Mouse (Mus musculus): ENCODE measurements around the gene Hdgfl3. TPM values are rescaled to one million over a fixed set of nuclear protein-coding genes. Genes with fewer than 3 reads are reported as not detected.

Gene Hdgfl3
- polyA plus RNA-seq (2014; fragmentation: Nextera tagmentation; extraction: Ambion mirVana): 41.6 and 46.6 TPM in 2 replicates

DNA sequence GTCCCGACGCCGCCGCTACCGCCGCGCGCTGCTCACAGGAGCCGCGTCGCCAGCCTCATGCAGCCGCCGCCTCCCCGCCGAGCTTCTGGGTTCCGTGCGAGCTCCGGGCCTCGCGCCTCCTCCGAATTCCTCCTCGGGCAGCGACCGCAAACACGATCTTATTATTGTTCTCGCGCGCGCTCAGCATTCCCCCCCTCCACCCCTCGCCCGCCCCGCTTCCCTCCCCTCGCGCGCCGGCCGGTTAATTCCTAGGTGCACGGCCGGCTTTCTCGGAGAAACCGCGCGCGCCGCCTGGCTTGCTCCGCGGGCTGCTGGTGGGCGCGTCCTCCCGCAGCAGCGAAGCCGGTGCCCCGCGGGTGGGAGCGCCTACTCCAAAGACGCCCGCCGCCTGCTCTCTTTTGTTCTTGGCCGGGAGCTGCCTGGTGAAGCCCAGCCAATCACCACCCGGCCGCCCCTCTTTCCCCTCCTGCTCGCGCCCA is at the start of gene Hdgfl3:
TSS of gene Hdgfl3 (minus strand) at position 207 of the 479 bp plus-strand sequence.
- Histone ChIP-seq H3K9me3 (ENCODE audit: control insufficient read depth, low read length) (no peaks in the 10 kb centered on the region), H3K27ac (ENCODE audit: low read depth, low read length) (peak within 1 kb of the TSS; percentile 97), H3K4me2 (replicated peaks; ENCODE audit: low read depth, low read length) (peak within 1 kb of the TSS; percentile 72), H3K27me3 (ENCODE audit: control insufficient read depth, insufficient read depth, low read length) (no peaks in the 10 kb centered on the region), H3K36me3 (ENCODE audit: control insufficient read depth, insufficient read depth, low read length) (no peaks in the 10 kb centered on the region), H3K4me1 (replicated peaks; ENCODE audit: control insufficient read depth, insufficient read depth, low read length) (0 out of 2 replicates have a peak, but pooled peaks cover 2% of the 10 kb centered on the region), H3K9ac (ENCODE audit: low read depth, low read length) (peak within 1 kb of the TSS; percentile 99), H3K4me3 (ENCODE audit: low read depth, low read length) (peak within 1 kb of the TSS; percentile 96)
- DNase-seq (ENCODE audit: low spot score) (peak; percentile 90), ATAC-seq (ENCODE audit: low FRiP score) (peak; percentile 92)
- WGBS: 0% methylated on average over 54 of the region's 63 CpGs

DNA sequence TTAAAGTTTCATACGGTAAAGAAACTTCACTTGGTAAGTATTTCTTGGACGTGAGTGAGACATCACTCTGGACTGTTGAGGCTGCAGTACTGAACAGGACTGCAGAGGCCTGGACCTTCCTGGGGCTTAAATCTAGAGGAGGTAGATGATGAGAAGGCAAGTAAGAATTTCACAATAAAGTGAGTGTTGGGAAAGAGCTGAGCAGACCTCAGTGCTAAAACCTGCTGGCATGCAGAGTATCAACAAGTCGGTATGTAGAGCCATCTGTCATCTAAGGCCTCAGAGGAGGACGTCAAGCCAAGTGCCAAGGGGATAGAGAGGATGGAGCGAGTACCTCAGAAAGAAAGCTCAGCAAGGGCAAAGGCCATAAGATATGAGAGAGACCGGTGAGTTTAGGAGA is 49.4 kb upstream of the Hdgfl3 start:
- Histone ChIP-seq H3K27me3 (ENCODE audit: control insufficient read depth, insufficient read depth, low read length) (peaks cover 4% of the 10 kb centered on the region), H3K36me3 (ENCODE audit: control insufficient read depth, insufficient read depth, low read length) (no peaks in the 10 kb centered on the region), H3K4me1 (replicated peaks; ENCODE audit: control insufficient read depth, insufficient read depth, low read length) (no peaks in the 10 kb centered on the region), H3K9ac (ENCODE audit: low read depth, low read length) (no peak overlapping the region), H3K27ac (ENCODE audit: low read depth, low read length) (no peak overlapping the region), H3K4me3 (ENCODE audit: low read depth, low read length) (no peak overlapping the region), H3K4me2 (replicated peaks; ENCODE audit: low read depth, low read length) (no peak overlapping the region), H3K9me3 (ENCODE audit: control insufficient read depth, low read length) (no peaks in the 10 kb centered on the region)
- WGBS: 75% methylated on average over 6 of the region's 6 CpGs
- DNase-seq (ENCODE audit: low spot score) (no peak), ATAC-seq (ENCODE audit: low FRiP score) (no peak)

DNA sequence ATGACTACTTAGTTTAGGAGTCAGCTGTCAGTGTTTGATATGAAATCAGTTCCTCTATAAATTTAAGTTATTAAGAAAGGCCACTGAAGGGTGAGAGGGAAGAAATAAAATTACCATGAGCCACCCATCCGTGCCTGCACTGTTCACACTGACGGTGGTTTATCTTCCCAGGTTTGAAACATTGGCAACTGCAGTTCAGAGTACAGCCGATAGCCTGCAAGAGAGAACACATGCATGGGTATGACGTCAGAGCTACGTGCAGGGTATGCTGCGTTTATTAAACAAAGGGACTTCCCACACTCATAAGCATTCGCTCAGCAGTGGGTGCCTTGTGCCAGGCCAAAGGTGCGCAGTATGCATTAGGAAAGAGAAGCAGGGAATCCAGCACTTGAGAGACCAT is 44.0 kb upstream of the Hdgfl3 start:
- no peak overlapping the region for H3K27ac ChIP-seq (ENCODE audit: low read depth, low read length)
- no peaks in the 10 kb centered on the region for H3K9me3 ChIP-seq (ENCODE audit: control insufficient read depth, low read length)
- 81% methylated on average over 8 of the region's 8 CpGs for WGBS
- no peak overlapping the region for H3K4me3 ChIP-seq (ENCODE audit: low read depth, low read length)
- no peaks in the 10 kb centered on the region for H3K27me3 ChIP-seq (ENCODE audit: control insufficient read depth, insufficient read depth, low read length)
- no peaks in the 10 kb centered on the region for H3K36me3 ChIP-seq (ENCODE audit: control insufficient read depth, insufficient read depth, low read length)
- no peak overlapping the region for H3K9ac ChIP-seq (ENCODE audit: low read depth, low read length)
- no peaks in the 10 kb centered on the region for H3K4me1 ChIP-seq (replicated peaks; ENCODE audit: control insufficient read depth, insufficient read depth, low read length)
- ATAC-seq (ENCODE audit: low FRiP score) (no peak), DNase-seq (ENCODE audit: low spot score) (no peak)
- no peak overlapping the region for H3K4me2 ChIP-seq (replicated peaks; ENCODE audit: low read depth, low read length)

DNA sequence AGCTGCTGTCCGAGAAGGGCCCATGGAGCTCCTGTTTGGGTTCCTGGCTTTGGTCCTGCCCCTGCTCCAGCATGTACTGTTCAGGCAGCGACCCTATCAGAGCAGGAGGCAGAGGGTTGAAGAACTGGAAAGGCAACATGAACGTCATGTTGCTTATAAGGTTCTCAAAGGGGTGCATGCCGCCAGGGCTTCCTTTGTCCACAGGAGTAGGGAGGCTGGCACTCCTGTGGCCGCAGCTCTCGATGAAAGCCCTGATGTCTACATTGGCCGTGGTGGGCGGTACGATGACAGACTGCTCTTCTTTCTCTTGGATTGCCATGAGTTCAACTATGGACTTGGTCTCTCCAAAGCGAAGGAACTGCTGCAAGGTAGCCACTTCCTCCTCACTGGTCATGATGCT is 40.3 kb upstream of the Hdgfl3 start:
- Histone ChIP-seq H3K4me2 (replicated peaks; ENCODE audit: low read depth, low read length) (no peak overlapping the region), H3K4me3 (ENCODE audit: low read depth, low read length) (no peak overlapping the region), H3K4me1 (replicated peaks; ENCODE audit: control insufficient read depth, insufficient read depth, low read length) (no peaks in the 10 kb centered on the region), H3K9ac (ENCODE audit: low read depth, low read length) (no peak overlapping the region), H3K36me3 (ENCODE audit: control insufficient read depth, insufficient read depth, low read length) (no peaks in the 10 kb centered on the region), H3K27ac (ENCODE audit: low read depth, low read length) (no peak overlapping the region), H3K9me3 (ENCODE audit: control insufficient read depth, low read length) (no peaks in the 10 kb centered on the region), H3K27me3 (ENCODE audit: control insufficient read depth, insufficient read depth, low read length) (no peaks in the 10 kb centered on the region)
- ATAC-seq (ENCODE audit: low FRiP score) (no peak), DNase-seq (ENCODE audit: low spot score) (no peak)
- 95% methylated on average over 10 of the region's 10 CpGs for WGBS

DNA sequence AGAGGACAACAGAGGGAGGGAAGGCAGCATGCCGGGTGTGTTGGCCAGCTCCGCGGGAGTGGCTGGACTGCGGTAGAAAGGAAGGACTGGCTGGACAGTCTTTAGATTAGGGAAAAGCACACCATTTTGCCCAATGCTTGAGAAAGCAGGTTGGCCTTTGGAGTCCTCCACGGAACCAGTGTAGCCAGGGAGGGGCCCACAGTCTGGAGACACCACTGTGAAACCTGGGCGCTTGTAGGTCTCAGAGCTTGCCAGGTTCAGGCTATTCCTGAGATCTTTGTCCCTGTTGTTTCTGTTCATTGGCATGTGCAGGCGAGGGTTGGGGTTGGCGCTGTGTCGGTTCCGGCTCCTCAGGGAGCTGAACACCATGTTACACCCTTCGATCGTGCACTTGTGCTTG is 39.7 kb upstream of the Hdgfl3 start:
- Histone ChIP-seq H3K9ac (ENCODE audit: low read depth, low read length) (no peak overlapping the region), H3K4me1 (replicated peaks; ENCODE audit: control insufficient read depth, insufficient read depth, low read length) (no peaks in the 10 kb centered on the region), H3K4me3 (ENCODE audit: low read depth, low read length) (no peak overlapping the region), H3K27ac (ENCODE audit: low read depth, low read length) (no peak overlapping the region), H3K36me3 (ENCODE audit: control insufficient read depth, insufficient read depth, low read length) (no peaks in the 10 kb centered on the region), H3K4me2 (replicated peaks; ENCODE audit: low read depth, low read length) (no peak overlapping the region), H3K9me3 (ENCODE audit: control insufficient read depth, low read length) (no peaks in the 10 kb centered on the region), H3K27me3 (ENCODE audit: control insufficient read depth, insufficient read depth, low read length) (no peaks in the 10 kb centered on the region)
- no peak for DNase-seq (ENCODE audit: low spot score)
- ATAC-seq (ENCODE audit: low FRiP score): no peak
- WGBS: 92% methylated on average over 12 of the region's 12 CpGs

DNA sequence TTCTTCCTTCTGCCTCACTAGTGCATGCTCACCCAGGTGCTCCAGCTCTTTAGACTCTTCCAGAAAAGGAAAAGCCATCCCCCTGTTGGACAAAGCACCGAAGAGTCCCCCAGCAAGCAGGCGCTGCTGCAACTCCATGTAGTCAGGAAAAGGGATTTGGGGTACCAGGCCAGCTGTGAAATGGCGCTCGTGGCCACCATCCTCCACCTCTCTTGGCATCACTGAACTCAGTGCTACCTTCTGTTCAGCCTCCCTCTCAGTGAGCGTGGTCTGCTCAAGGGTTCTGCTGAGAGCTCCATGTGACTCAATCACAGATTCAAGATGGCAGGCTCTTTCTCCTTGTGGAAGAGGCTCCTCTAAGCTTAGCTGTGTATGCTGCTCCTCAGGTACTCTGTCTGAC is 39.1 kb upstream of the Hdgfl3 start:
- no peak for DNase-seq (ENCODE audit: low spot score)
- Histone ChIP-seq H3K9ac (ENCODE audit: low read depth, low read length) (no peak overlapping the region), H3K27ac (ENCODE audit: low read depth, low read length) (no peak overlapping the region), H3K9me3 (ENCODE audit: control insufficient read depth, low read length) (no peaks in the 10 kb centered on the region), H3K27me3 (ENCODE audit: control insufficient read depth, insufficient read depth, low read length) (no peaks in the 10 kb centered on the region), H3K4me3 (ENCODE audit: low read depth, low read length) (no peak overlapping the region), H3K4me1 (replicated peaks; ENCODE audit: control insufficient read depth, insufficient read depth, low read length) (no peaks in the 10 kb centered on the region), H3K4me2 (replicated peaks; ENCODE audit: low read depth, low read length) (no peak overlapping the region), H3K36me3 (ENCODE audit: control insufficient read depth, insufficient read depth, low read length) (no peaks in the 10 kb centered on the region)
- no peak for ATAC-seq (ENCODE audit: low FRiP score)
- 96% methylated on average over 5 of the region's 5 CpGs for WGBS

DNA sequence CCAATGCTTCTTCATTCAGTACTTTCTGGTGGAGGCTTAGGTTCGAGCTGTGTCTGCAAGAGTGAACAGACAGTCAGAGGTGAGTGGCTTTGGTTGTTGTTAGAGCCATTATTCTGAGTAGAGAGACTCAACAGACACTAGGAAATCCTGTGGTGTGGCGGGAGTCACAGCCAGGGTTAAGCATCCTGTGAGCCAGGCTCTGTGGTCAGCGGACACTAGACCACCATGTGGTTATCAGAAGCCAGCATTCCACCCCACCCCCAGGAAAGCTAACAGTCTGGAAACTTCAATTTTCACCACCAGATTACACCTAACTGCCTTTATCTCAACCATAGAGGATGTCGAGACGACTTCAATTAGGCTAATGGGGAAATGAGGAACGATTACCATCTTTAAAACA is 34.7 kb upstream of the Hdgfl3 start:
- DNase-seq (ENCODE audit: low spot score) (no peak), ATAC-seq (ENCODE audit: low FRiP score) (no peak)
- Histone ChIP-seq H3K4me3 (ENCODE audit: low read depth, low read length) (no peak overlapping the region), H3K9me3 (ENCODE audit: control insufficient read depth, low read length) (no peaks in the 10 kb centered on the region), H3K27me3 (ENCODE audit: control insufficient read depth, insufficient read depth, low read length) (no peaks in the 10 kb centered on the region), H3K4me1 (replicated peaks; ENCODE audit: control insufficient read depth, insufficient read depth, low read length) (no peaks in the 10 kb centered on the region), H3K36me3 (ENCODE audit: control insufficient read depth, insufficient read depth, low read length) (no peaks in the 10 kb centered on the region), H3K27ac (ENCODE audit: low read depth, low read length) (no peak overlapping the region), H3K9ac (ENCODE audit: low read depth, low read length) (no peak overlapping the region), H3K4me2 (replicated peaks; ENCODE audit: low read depth, low read length) (no peak overlapping the region)
- 87% methylated on average over 6 of the region's 6 CpGs for WGBS

DNA sequence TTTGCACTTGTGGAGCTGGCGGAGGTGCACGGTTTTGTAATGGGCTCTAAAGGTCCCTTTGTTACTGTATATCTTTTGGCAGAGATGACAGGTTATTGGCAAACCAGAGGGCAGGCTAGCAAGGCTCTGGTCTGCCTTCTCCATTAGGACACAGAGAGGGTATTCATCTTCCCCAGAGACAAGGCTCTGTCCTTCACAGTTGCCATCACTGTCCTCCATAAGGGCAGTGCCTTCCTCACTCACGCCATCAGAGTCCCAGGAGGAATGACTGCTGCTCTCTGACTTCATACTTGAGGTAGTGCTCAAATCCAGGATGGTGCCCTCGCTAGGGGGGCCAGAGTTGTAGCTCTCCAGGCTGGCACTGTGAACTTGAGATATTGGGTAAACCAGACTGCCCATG is 34.2 kb upstream of the Hdgfl3 start:
- WGBS: 87% methylated on average over 4 of the region's 4 CpGs
- Histone ChIP-seq H3K4me3 (ENCODE audit: low read depth, low read length) (no peak overlapping the region), H3K27ac (ENCODE audit: low read depth, low read length) (no peak overlapping the region), H3K9ac (ENCODE audit: low read depth, low read length) (no peak overlapping the region), H3K9me3 (ENCODE audit: control insufficient read depth, low read length) (no peaks in the 10 kb centered on the region), H3K36me3 (ENCODE audit: control insufficient read depth, insufficient read depth, low read length) (no peaks in the 10 kb centered on the region), H3K4me2 (replicated peaks; ENCODE audit: low read depth, low read length) (no peak overlapping the region), H3K4me1 (replicated peaks; ENCODE audit: control insufficient read depth, insufficient read depth, low read length) (no peaks in the 10 kb centered on the region), H3K27me3 (ENCODE audit: control insufficient read depth, insufficient read depth, low read length) (no peaks in the 10 kb centered on the region)
- no peak for DNase-seq (ENCODE audit: low spot score)
- ATAC-seq (ENCODE audit: low FRiP score): no peak

DNA sequence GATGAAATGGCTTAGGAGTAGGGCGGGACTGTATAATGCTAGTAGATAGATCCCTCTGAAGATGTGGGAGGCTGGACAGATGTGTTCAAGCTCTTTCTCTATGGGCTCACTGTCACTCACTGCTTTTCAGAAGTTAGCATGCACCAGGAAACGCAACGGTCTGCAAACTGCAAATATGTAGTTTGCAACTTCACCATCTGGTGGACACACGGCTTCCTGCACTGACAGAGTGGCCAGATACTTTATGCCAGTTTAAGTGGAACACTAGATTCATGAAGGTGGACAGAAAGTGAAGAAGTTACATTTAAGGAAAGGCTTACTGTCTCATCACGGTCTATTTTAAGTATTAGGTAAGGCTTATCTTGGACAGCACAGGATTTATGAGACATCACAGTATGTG is 31.9 kb upstream of the Hdgfl3 start:
- no peaks in the 10 kb centered on the region for H3K36me3 ChIP-seq (ENCODE audit: control insufficient read depth, insufficient read depth, low read length)
- H3K4me1 ChIP-seq (replicated peaks; ENCODE audit: control insufficient read depth, insufficient read depth, low read length): no peaks in the 10 kb centered on the region
- DNase-seq (ENCODE audit: low spot score) (no peak), ATAC-seq (ENCODE audit: low FRiP score) (no peak)
- no peak overlapping the region for H3K4me3 ChIP-seq (ENCODE audit: low read depth, low read length)
- H3K9me3 ChIP-seq (ENCODE audit: control insufficient read depth, low read length): no peaks in the 10 kb centered on the region
- no peak overlapping the region for H3K27ac ChIP-seq (ENCODE audit: low read depth, low read length)
- no peak overlapping the region for H3K9ac ChIP-seq (ENCODE audit: low read depth, low read length)
- 75% methylated on average over 5 of the region's 5 CpGs for WGBS
- no peak overlapping the region for H3K4me2 ChIP-seq (replicated peaks; ENCODE audit: low read depth, low read length)
- no peaks in the 10 kb centered on the region for H3K27me3 ChIP-seq (ENCODE audit: control insufficient read depth, insufficient read depth, low read length)

Data from hindbrain, embryonic 11.5 days (tissue).